Mouse (Mus musculus): ENCODE results near the gene Slit1.

DNA sequence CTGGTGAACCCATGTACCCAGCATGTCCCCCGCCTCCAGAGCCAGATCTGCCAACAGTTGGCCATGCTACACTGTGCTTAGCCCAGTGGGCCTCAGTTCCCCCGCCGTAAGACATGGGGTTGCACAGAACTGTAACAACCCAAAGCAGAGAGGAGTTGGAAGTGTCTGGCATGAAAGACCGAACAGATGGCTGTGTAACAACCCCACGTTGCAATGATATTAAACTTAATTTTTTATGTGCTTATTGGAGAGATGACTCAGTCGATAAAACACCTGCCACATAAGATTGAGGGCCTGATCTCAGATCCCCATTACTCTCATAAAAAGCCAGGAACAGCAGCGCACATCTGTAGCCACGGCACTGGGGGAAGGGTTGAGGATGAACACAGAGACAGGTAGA, 30.6 kb downstream of the Slit1 start:
- no peak for TF ChIP-seq CTCF (conservative IDR thresholded peaks at IDR 0.05 in 1 of 2, IDR thresholded peaks at IDR 0.05 in 1 of 2; ENCODE audit: low read depth in 2 of 2, low read length in 2 of 2)
- no peak for TF ChIP-seq ETS1 (conservative IDR thresholded peaks at IDR 0.05; ENCODE audit: low read depth, low read length)
- TF ChIP-seq RCOR1 (conservative IDR thresholded peaks at IDR 0.05; ENCODE audit: low read depth, low read length) = no peak
- TF ChIP-seq MXI1 (IDR thresholded peaks at IDR 0.05; ENCODE audit: low read depth, low read length) = no peak
- no peak for TF ChIP-seq POLR2A (IDR thresholded peaks at IDR 0.05; ENCODE audit: low read depth, low read length)
- no peak for TF ChIP-seq E2F4 (IDR thresholded peaks at IDR 0.05; ENCODE audit: insufficient replicate concordance, low read depth, low read length)
- TF ChIP-seq RAD21 (IDR thresholded peaks at IDR 0.05; ENCODE audit: low read depth, low read length) = no peak

Measured in CH12.LX (cell line).